Mouse (Mus musculus): ENCODE results near the gene Sox8. TPM values are rescaled to one million over a fixed set of nuclear protein-coding genes. Genes with fewer than 3 reads are reported as not detected.

The Sox8 gene
- polyA plus RNA-seq, 1 experiment: 0.83 TPM

GRCm38 (mm10) chr17:25575208-25575971 is 4.9 kb upstream of the Sox8 start:
- Histone ChIP-seq H3K27ac (ENCODE audit: insufficient read depth, low read length) (no peak overlapping the region), H3K36me3 (ENCODE audit: control insufficient read depth, insufficient read depth, low read length) (no peaks in the 10 kb centered on the region), H3K27me3 (ENCODE audit: control insufficient read depth, insufficient read depth, low read length) (no peaks in the 10 kb centered on the region), H3K4me1 (ENCODE audit: control insufficient read depth, insufficient read depth, insufficient read length) (peaks cover 11% of the 10 kb centered on the region; the same call in 1 of the 2 replicates), H3K4me3 (ENCODE audit: extremely low read depth, insufficient read depth, insufficient read length) (no peak overlapping the region)
- no peak for DNase-seq (ENCODE audit: low read depth in 1 of 2, low spot score in 2 of 2)
- 45% methylated on average over 12 of the region's 12 CpGs for WGBS
- TF ChIP-seq POLR2A (IDR thresholded peaks at IDR 0.05; ENCODE audit: low read depth, low read length): no peak
- no peak for TF ChIP-seq CTCF (IDR thresholded peaks at IDR 0.05; ENCODE audit: extremely low read depth, insufficient read depth, insufficient read length, insufficient replicate concordance)

DNA sequence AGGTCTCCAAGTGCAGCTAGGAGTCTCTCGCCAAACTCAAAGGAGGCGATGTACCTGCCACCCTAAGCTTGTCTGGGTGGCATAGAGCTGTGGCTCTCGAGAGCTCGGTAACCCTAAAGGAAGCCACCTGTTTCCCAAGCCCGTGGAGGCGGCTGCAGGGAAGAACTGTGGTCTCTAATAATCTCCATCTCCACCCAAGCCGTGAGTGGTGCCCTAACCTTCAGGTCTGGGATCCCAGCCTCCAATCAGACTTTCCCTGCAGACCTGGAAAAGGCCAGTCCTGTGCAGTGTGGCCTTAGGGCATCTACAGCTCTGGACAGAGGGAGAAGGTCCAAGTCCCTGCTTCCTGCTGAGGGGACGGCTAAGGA is 951 bp upstream of the Sox8 start:
- DNase-seq (ENCODE audit: low read depth in 1 of 2, low spot score in 2 of 2): no peak
- H3K27me3 ChIP-seq (ENCODE audit: control insufficient read depth, insufficient read depth, low read length): peaks cover 6% of the 10 kb centered on the region
- TF ChIP-seq CTCF (IDR thresholded peaks at IDR 0.05; ENCODE audit: extremely low read depth, insufficient read depth, insufficient read length, insufficient replicate concordance): no peak
- no peak for TF ChIP-seq POLR2A (IDR thresholded peaks at IDR 0.05; ENCODE audit: low read depth, low read length)
- H3K27ac ChIP-seq (ENCODE audit: insufficient read depth, low read length): no peak overlapping the region
- no peaks in the 10 kb centered on the region for H3K36me3 ChIP-seq (ENCODE audit: control insufficient read depth, insufficient read depth, low read length)
- peaks cover 8% of the 10 kb centered on the region for H3K4me1 ChIP-seq (ENCODE audit: control insufficient read depth, insufficient read depth, insufficient read length)
- 8% methylated on average over 8 of the region's 8 CpGs for WGBS
- H3K4me3 ChIP-seq (ENCODE audit: extremely low read depth, insufficient read depth, insufficient read length): peak overlapping the region; percentile 68; the same call in 1 of the 2 replicates

DNA sequence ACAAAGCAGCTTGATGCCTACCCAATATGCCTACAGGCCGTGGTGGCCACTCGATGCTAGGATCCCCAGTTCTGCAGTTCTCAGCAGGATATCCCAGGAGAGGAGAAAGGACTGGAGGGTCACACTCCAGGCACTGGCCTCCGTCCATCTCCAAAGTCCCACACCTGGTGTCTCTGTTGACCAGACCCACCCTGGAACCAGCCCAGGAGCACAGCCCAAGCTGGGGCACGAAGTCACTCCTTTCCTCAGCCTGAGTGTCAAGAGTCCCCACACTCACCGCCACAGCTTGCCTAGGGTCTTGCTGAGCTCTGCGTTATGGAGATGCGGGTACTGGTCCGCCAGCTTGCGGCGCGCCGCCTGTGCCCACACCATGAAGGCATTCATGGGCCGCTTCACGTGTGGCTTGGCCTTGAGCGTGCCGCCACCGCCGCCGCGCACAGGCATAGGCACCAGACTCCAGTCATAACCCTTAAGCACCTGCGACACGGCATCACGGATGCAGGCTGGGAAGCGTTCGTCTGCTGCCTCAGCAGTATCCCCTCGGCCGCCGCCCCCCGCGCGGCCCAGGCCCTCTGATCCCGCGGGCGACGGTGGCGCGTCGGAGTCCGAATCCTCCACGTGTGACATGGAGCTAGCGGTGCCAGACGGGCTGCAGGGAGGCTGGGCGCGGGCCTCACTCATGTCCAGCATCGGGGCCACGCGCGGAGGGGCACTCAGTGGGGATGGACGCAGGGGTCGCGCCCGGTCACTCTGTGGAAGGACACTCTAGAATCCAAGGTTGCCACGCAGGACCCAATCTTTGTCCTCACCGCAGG is 446 bp downstream of the Sox8 start:
- Histone ChIP-seq H3K36me3 (ENCODE audit: control insufficient read depth, insufficient read depth, low read length) (no peaks in the 10 kb centered on the region), H3K4me1 (ENCODE audit: control insufficient read depth, insufficient read depth, insufficient read length) (peaks cover 8% of the 10 kb centered on the region), H3K27ac (ENCODE audit: insufficient read depth, low read length) (no peak overlapping the region), H3K4me3 (ENCODE audit: extremely low read depth, insufficient read depth, insufficient read length) (peak overlapping the region; percentile 68; the same call in 1 of the 2 replicates), H3K27me3 (ENCODE audit: control insufficient read depth, insufficient read depth, low read length) (peaks cover 6% of the 10 kb centered on the region)
- TF ChIP-seq POLR2A (IDR thresholded peaks at IDR 0.05; ENCODE audit: low read depth, low read length): no peak
- no peak for TF ChIP-seq CTCF (IDR thresholded peaks at IDR 0.05; ENCODE audit: extremely low read depth, insufficient read depth, insufficient read length, insufficient replicate concordance)
- 13% methylated on average over 54 of the region's 54 CpGs for WGBS
- no peak for DNase-seq (ENCODE audit: low read depth in 1 of 2, low spot score in 2 of 2)

GRCm38 (mm10) chr17:25568880-25569279 is 1.6 kb downstream of the Sox8 start:
- Histone ChIP-seq H3K27me3 (ENCODE audit: control insufficient read depth, insufficient read depth, low read length) (peaks cover 6% of the 10 kb centered on the region), H3K27ac (ENCODE audit: insufficient read depth, low read length) (no peak overlapping the region), H3K4me1 (ENCODE audit: control insufficient read depth, insufficient read depth, insufficient read length) (peaks cover 8% of the 10 kb centered on the region), H3K36me3 (ENCODE audit: control insufficient read depth, insufficient read depth, low read length) (no peaks in the 10 kb centered on the region), H3K4me3 (ENCODE audit: extremely low read depth, insufficient read depth, insufficient read length) (no peak overlapping the region)
- TF ChIP-seq CTCF (IDR thresholded peaks at IDR 0.05; ENCODE audit: extremely low read depth, insufficient read depth, insufficient read length, insufficient replicate concordance): no peak
- no peak for TF ChIP-seq POLR2A (IDR thresholded peaks at IDR 0.05; ENCODE audit: low read depth, low read length)
- 90% methylated on average over 11 of the region's 11 CpGs for WGBS
- no peak for DNase-seq (ENCODE audit: low read depth in 1 of 2, low spot score in 2 of 2)

DNA sequence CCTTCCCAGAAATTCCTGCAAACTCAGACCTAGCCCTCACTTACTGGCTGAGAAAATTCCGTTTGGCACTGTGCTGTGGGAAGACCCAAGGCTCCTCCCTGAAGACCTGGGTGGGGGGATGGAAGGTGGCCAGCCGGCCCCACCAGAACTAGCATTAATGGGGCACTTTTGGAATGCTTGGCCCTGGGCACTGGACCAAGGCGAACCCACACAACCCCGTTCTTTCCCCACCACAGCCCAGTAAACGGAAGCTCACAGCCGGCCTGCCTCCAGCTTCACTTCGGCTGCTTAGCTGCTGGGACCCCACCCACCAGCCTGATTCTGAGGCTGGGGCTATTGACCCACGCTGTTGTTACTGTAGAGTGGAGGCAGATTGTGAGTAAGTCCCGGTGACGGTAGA is 2.3 kb downstream of the Sox8 start:
- Histone ChIP-seq H3K4me3 (ENCODE audit: extremely low read depth, insufficient read depth, insufficient read length) (no peak overlapping the region), H3K36me3 (ENCODE audit: control insufficient read depth, insufficient read depth, low read length) (no peaks in the 10 kb centered on the region), H3K27ac (ENCODE audit: insufficient read depth, low read length) (no peak overlapping the region), H3K4me1 (ENCODE audit: control insufficient read depth, insufficient read depth, insufficient read length) (peaks cover 8% of the 10 kb centered on the region), H3K27me3 (ENCODE audit: control insufficient read depth, insufficient read depth, low read length) (peaks cover 6% of the 10 kb centered on the region)
- 34% methylated on average over 10 of the region's 10 CpGs for WGBS
- TF ChIP-seq CTCF (IDR thresholded peaks at IDR 0.05; ENCODE audit: extremely low read depth, insufficient read depth, insufficient read length, insufficient replicate concordance) (no peak), POLR2A (IDR thresholded peaks at IDR 0.05; ENCODE audit: low read depth, low read length) (no peak)
- DNase-seq (ENCODE audit: low read depth in 1 of 2, low spot score in 2 of 2): no peak

DNA sequence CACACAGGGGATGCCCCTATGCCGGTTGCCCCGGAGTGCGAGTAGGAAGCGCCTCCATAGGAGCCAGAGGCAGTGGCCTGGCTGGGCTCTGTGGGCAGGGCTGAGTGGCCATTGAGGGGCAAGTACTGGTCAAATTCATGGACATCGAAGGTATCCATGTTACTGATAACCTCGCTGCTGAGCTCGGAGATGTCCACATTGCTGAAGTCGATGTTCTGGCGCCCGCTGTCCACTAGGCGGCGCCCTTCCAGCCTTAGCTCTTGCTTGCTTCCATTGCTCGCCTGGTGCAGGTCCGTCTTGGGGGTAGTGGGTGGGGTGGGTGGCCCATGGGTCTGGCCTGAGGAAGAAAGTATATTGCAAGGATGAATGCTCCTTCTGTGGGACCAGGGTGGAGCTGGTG is 2.7 kb downstream of the Sox8 start:
- 26% methylated on average over 14 of the region's 14 CpGs for WGBS
- H3K4me1 ChIP-seq (ENCODE audit: control insufficient read depth, insufficient read depth, insufficient read length): peaks cover 8% of the 10 kb centered on the region
- H3K27me3 ChIP-seq (ENCODE audit: control insufficient read depth, insufficient read depth, low read length): peaks cover 6% of the 10 kb centered on the region
- H3K36me3 ChIP-seq (ENCODE audit: control insufficient read depth, insufficient read depth, low read length): no peaks in the 10 kb centered on the region
- no peak overlapping the region for H3K27ac ChIP-seq (ENCODE audit: insufficient read depth, low read length)
- H3K4me3 ChIP-seq (ENCODE audit: extremely low read depth, insufficient read depth, insufficient read length): no peak overlapping the region
- peak in 1 of 2 experiments; percentile 50 for DNase-seq (ENCODE audit: low read depth in 1 of 2, low spot score in 2 of 2)
- TF ChIP-seq POLR2A (IDR thresholded peaks at IDR 0.05; ENCODE audit: low read depth, low read length): no peak
- TF ChIP-seq CTCF (IDR thresholded peaks at IDR 0.05; ENCODE audit: extremely low read depth, insufficient read depth, insufficient read length, insufficient replicate concordance): peak; percentile 86

Measured in spleen, adult 2 months (tissue).